Mouse (Mus musculus): ENCODE measurements around the gene Tbc1d15.
A peak's percentile ranks its signal among the peaks of the same experiment; 100 is the strongest.

Tbc1d15 gene

GRCm38 (mm10) chr10:115251088-115251934, at the start of gene Tbc1d15:
Gene Tbc1d15 (minus strand): TSS chr10:115251467.
- peak; percentile 99 for DNase-seq (ENCODE audit: low read depth, low spot score)

- DNase-seq (ENCODE audit: low read depth, low spot score) = no peak
Observed at GRCm38 (mm10) chr10:115298683-115299082, 47.4 kb upstream of the Tbc1d15 start.

DNA sequence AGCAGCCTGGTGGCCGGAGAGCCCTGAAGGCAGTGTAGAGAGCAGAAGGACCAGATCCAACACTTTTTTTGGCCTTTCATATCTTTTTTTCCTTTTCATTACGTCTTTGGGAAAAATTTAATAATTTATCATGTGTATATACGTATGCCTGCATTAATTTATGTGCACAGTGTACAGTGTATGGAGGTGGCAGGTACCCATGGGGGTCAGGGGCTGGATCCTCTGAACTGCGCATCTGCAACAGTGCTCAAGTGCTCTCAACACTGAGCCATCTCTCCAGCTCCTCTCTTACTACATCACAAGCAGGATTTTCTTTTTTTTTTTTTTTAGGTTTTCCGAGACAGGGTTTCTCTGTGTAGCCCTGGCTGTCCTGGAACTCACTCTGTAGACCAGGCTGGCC, 46.3 kb upstream of the Tbc1d15 start:
- no peak for DNase-seq (ENCODE audit: low read depth, low spot score)

DNA sequence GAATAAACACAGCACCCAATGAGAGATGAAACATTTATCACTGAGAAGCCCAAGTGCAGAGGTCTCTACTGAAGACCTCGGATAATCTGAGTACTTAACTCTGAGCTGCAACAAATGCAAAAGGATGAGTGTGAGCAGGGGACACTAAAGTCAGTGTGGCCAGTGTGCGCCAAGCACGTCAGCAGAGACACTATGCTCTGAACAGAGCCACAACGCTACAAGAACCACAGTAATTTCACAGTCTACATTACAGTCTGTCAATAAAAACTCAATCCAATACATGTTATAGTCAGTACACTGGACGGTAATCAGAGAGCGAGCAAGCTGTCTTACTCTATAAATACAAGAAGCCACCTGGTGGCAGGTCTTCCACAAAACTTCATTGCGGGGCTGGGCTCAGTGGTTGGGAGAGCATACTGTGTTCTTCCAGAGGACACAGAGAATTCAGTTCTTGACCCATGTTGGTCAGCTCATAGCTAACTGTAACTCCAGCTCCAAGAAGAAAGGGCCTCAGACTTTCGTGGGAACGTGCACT, 45.2 kb upstream of the Tbc1d15 start:
- no peak for DNase-seq (ENCODE audit: low read depth, low spot score)

DNA sequence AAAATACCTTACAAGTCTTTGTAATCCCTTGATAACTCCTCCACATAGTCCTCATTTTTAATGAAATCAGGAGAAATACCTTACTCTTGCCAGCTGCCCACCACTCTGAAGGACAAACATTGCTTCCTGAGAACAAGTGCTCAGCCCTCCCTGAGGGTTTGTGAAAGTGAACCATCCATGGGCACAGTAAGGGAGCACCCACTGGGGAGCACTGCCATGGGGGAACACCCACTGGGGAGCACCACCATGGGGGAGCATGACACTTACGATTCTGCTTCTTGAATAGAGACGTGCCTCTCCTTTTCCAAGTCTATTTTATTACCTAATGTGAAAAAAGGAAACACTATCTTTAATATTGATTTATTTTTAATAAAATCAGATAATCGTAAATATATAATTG, 43.9 kb upstream of the Tbc1d15 start:
- no peak for DNase-seq (ENCODE audit: low read depth, low spot score)

DNA sequence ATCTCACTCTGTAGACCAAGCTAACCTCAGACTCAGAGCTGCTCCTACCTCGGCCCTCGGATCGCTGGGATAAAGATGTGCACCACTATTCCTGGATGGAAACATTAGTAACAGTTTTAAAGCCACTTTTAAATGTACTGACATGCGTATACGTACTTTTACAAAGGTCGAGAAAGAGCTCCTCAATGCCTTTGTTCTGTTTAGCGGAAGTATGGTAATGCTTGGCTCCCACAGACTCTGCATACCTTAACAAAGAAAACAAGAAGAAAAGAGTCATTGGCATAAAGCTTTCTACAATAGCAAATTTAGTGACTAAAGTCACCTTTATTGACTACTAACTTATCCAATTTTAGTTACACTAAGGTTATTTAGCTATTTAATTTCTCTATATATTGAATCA, 43.4 kb upstream of the Tbc1d15 start:
- no peak for DNase-seq (ENCODE audit: low read depth, low spot score)

DNA sequence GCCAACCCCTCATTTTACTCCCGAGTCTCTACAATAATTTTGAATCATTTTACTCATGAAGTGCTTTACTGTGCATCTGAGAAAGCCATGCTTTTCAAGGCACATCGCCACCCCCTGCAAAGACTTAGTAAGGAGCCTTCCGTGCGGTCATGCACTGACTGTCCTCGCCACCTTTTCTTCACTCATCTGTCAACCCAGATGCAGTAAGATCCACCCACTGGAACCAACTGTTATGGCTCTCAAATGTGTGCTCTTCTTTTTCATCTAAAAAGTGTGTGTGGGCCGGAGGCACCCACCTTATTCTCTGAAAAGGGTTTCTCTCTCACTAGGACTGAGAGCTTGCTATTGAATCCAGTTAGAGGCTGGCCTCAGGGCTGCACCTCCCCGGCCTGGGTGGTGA, 42.7 kb upstream of the Tbc1d15 start:
- no peak for DNase-seq (ENCODE audit: low read depth, low spot score)

- no peak for DNase-seq (ENCODE audit: low read depth, low spot score)
Observed at GRCm38 (mm10) chr10:115290671-115291070, 39.4 kb upstream of the Tbc1d15 start.

GRCm38 (mm10) chr10:115288856-115289255, 37.6 kb upstream of the Tbc1d15 start:
- no peak for DNase-seq (ENCODE audit: low read depth, low spot score)

GRCm38 (mm10) chr10:115284170-115284569, 32.9 kb upstream of the Tbc1d15 start:
- no peak for DNase-seq (ENCODE audit: low read depth, low spot score)

- no peak for DNase-seq (ENCODE audit: low read depth, low spot score)
Observed at GRCm38 (mm10) chr10:115281381-115281780, 30.1 kb upstream of the Tbc1d15 start.

DNA sequence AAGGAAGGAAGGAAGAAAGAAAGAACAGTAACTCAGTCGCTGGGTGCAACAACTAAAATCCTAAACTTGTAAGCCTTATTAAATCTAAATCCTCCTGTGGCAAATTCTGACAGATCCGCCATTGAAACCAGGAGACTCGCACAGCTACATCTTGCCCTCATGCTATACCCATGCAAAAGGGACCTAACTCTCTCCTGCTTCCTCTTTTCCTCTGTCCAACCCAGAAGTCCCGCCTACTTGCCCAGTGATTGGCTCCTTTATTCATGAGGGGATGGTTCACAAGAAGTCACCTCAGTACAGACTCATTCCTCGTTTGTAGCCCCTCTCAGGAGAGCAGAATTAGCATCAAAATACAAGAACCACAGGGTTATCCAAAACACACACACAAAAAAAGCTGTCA, 20.4 kb upstream of the Tbc1d15 start:
- no peak for DNase-seq (ENCODE audit: low read depth, low spot score)

- DNase-seq (ENCODE audit: low read depth, low spot score) = no peak
Observed at GRCm38 (mm10) chr10:115270612-115271390, 19.5 kb upstream of the Tbc1d15 start.

GRCm38 (mm10) chr10:115262926-115263562, 11.8 kb upstream of the Tbc1d15 start:
- DNase-seq (ENCODE audit: low read depth, low spot score) = no peak

- no peak for DNase-seq (ENCODE audit: low read depth, low spot score)
Observed at GRCm38 (mm10) chr10:115262261-115262660, 11.0 kb upstream of the Tbc1d15 start.

DNA sequence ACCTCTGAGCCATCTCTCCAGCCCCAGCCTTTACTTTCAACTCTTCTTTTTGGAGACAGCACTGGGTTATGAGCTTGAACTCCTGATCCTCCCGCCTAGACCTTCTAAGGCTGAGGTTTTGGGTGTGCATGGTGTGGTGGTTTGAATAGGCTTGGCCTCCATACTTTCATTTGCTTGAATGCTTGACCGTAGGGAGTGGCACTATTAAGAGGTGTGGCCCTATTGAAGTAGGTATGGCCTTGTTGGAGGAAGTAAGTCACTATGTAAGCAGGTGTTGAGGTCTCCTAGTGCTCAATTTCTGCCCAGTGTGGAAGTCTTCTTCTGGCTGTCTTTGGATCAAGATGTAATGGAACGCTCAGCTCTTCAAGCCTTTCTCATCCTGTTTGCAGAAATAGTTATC, 10.2 kb upstream of the Tbc1d15 start:
- no peak for DNase-seq (ENCODE audit: low read depth, low spot score)

DNA sequence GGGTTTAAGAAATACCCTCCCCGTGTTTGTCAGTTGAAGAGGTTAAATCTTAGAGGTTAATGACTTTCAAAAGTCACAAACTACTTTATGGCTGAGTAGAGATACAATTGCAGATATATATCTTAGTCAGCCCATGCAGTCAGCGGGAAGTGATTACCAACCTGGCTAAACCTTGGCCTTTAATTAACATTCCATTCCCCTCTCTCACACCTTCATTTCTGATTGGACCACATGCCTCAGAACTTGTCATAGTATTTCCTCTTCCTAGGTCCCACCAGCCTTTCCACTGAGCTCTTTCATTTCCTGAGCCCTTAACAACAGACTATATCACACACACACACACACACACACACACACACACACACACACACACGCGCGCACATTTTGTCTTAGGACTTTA, 4.9 kb upstream of the Tbc1d15 start:
- DNase-seq (ENCODE audit: low read depth, low spot score) = no peak

DNA sequence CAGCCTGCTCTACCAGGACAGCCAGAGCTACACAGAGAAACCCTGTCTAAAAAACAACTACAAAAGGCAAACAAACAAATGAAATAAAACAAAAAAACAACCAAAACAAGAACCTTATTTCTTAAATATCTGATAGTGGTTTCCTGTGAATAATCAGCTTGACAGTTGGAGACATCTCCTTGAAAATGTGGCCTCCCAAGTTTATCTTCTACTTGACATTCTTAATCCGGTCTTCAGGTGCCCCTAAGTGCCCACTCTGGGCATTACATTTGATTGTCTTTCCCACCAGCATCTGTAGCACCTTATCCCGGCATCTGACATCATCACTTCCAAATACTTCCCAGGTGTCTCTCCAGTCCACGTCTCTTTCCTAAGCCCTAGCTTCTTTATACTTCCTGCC, 2.3 kb upstream of the Tbc1d15 start:
- no peak for DNase-seq (ENCODE audit: low read depth, low spot score)

GRCm38 (mm10) chr10:115252321-115252757, 1.1 kb upstream of the Tbc1d15 start:
- peak; percentile 29 for DNase-seq (ENCODE audit: low read depth, low spot score)

DNA sequence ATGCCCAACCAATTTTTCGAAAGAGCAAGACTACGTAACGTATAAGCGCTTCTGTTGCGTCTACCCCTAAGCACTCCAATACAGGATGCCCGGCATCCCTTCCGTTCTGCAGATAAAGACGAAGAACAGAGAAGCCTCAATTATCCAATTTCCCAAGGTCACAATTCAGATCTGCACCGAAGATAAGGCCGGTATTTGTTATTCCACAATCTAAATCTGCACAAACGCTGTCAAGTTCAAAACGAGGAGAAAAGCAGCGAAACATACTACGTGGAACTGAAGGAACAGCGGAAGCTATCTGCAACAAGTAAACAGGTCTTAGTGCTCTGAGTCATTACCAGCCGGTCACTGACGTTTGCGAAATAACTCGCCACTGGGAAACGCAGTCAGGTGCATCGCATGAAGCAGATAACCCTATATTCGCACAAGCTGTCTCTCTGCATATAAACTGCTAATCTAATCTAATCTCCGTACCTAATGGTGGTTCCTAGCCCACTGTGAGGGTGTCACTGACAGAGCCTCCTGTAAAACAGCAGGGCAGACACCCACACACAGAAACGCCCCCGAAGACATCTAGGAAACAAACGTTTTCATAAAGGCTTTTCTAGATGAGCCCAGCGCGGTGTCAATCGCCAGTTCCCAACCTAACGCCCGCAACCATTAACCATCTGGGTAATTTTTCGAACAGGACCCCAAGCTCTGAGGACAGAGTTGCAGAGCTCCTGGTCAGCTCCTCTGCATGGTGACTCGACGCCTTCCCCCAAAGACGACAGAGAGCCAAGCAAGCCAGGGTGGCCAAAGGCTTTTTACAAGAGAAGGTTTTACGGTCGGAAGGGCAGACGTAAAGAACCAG, 806 bp downstream of the Tbc1d15 start:
- DNase-seq (ENCODE audit: low read depth, low spot score) = peak; percentile 4

DNA sequence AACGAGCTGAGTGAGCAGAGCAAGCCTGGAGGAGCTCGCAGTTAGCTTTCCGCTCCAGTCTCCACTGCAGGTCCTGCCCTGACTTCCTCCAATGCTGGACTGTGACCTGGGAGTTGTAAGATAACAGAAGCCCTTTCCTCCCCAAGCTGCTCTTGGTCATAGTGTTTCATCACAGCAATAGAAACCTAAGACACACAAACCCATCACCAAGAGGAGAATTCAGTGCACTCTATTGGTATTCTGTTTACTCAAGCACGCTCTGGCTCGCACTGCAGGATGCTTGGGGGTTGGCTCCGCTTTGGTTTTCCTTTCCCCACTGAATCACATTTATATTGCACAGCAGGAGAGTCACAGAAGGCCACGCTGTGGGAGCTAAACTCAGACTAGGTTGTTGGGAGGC, 3.2 kb downstream of the Tbc1d15 start:
- peak; percentile 1 for DNase-seq (ENCODE audit: low read depth, low spot score)

All from mesoderm, embryonic 11.5 days (tissue).